Mouse (Mus musculus): ENCODE data around the gene Stard8. TPM values are rescaled to one million over a fixed set of nuclear protein-coding genes. Genes with fewer than 3 reads are reported as not detected.
"Not testable (repeated sequence)": the region's sequence is repeated elsewhere in the genome, so short reads cannot be mapped to it uniquely, and the experiment has no call there.

The Stard8 gene
- polyA plus RNA-seq, 1 experiment, result 26.8 TPM

DNA sequence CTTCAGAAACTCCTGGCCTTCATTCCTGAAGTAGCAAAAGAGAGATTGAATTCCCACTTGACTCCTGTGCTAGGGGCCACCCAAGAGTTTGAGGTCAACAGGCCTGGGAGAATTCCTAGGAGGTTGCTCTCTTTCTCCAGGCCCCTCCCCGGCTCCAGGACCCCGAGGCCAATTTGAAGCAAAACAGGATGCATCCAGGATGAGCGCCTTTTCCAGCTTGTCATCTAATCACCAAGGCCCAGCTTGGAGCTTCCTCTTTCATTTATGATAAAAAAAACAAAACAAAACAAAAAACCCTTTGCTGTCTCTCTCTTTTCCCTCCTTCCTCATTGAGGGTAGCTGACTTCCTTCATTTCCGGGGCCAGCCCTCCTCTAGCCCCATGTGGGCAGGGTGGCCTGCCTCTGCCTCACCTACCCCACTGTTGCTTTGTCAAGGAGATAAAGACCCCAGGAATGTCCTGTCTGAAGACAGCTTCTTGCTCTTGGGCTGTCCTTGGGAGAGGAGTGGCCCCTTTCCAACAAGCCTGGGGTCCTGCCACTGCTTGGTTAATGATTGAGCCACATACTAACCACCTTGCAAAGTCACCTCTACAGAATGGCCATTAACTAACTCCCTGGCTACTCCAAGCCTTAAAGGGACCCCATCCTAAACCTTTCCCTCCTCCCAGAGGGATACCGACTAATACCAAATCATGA is 43.5 kb downstream of the Stard8 start:
- DNase-seq (ENCODE audit: low read depth), result no peak

DNA sequence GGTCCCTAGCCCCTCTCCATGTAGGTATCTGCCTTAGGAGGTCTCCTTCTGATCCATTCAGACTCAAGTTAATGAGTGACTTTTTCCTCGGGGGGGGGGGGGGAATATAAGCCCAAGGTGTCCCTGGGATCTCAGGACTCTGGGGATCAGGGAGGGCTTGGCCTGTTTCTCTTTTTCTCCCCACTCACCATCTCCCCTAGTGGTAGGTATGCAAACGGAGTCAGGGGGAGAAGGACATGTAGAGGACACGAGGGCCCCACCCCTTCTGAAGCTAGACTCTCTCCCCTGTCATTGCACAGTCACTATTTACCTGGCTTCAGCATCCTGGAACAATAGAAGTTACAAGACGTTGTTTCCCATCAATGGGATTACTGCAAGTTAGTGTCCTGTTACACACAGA is 45.1 kb downstream of the Stard8 start:
- no peak for DNase-seq (ENCODE audit: low read depth)

DNA sequence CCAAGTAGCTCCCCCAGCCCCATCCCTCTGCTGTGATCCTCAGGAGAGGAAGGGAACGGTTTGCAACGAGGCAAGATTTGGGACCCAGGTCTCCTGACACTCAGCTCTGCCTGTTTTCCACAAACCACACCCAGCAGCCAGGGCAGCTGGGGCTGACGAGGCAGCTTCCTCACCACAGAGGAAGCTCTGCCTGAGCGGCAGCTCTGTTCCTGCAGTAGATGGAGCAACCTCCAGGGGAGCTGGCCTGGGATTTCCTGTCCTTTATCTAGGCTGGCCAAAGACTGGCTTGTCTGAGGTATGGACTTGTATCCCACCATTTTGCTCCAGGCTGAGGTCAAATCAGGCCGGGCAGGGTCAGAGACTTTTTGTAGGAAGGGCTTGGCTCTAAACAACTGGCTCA is 46.2 kb downstream of the Stard8 start:
- DNase-seq (ENCODE audit: low read depth), result no peak

DNA sequence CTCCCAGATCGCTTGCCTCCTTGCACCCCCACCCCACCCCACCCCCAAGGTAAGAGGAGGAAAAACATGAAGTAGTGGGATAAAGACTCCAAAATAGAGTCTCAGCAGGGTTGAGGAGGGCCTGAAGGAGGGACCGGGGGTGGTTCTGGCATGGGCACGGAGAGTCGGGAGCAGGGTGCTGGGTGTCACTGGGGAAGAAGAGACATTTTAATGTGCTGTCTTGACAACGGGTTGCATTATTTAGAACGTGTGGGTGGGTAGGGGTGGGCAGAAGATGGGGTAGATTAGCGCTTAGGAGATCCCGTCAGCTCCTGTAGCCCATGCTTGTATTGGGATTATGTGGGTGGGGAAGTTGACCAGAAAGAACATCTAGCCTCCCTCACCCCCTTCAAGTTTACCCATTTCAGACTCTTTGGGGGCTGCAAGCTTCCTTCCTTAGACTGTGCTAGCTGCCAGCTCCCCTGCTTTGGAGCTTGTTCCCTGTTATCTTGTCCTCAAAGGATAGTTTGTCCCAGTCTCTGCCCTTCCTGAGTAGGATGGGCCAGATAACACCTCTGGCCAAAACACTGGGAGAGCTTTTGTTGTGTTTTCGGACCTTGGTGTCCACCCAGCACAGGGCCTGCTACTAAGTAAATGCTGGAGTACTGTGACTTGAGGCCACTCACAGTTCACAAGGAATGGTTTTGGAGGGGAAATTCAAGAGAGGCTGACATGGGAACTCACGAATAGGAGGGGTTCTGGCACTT is 47.9 kb downstream of the Stard8 start:
- no peak for DNase-seq (ENCODE audit: low read depth)

DNA sequence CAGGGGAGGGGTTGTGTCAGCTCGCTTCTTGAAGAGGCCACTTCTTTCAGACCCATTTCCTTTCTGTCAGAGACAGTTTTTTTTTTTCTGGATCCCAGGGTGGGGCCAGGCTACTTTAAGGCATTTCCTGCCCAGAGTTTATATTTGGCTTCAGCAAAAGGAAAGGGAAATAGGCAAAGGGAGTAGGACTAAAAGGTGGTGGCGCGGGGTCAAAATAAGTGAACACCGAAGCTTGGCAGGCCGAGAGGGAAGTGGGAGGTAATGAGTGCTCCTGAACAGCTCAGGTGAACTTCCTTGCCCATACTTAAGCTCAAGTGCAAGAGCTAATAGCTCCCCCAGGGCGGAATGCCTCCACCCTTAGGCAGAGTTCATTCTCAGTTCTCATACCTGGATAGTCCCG is 49.2 kb downstream of the Stard8 start:
- no peak for DNase-seq (ENCODE audit: low read depth)

DNA sequence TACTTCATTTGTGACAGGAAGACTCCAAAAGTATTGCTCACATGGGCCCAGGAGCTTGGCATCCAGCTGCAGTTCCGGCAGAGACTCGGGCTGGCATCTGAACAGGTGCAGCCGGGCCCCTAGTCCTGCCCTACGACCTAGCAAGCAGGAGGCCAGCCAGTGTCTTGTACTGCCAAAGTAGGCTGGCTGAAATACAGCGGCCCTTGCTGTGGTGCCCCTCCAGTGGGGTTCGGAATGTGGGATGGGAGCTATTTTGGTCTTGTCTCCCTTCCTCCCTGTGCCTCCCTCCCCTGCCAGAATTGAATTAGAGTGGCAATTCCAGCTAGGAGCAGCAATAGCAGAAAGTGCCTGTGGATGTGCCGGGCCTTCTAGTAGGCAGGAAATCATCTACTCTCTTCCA is 51.5 kb downstream of the Stard8 start:
- no peak for DNase-seq (ENCODE audit: low read depth)

DNA sequence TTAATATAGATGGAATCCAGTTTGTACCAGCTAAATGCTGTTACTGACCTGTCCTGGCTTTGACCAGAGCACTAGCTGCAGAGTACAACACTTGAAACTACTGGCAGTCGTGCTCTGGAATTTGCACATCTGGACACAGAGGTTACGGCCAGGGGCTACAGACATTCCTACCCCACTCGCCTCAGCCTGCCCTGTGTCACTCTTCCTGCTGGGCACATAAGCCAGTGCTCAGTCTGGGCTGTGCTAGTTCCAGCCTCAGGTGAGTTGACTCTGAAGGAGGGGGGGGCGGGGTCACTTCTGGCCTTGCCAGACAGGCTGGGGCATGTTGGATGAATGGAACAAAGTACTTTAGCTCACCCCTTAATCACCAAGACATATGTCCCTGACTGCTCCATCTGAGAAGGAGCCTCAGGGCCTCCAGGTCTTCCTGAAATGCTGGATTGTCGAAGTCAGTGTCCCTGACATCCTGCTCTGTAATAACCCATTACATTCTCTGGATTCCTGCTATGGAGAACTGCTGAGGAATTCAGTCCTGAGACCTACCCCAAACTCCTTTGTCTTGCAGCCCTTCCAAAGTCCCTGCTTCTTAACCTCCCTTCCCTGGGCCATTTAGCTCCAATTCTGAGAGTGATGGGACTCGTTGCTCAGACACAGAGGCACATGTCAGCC is 54.9 kb downstream of the Stard8 start:
- DNase-seq (ENCODE audit: low read depth), result peak; percentile 5

DNA sequence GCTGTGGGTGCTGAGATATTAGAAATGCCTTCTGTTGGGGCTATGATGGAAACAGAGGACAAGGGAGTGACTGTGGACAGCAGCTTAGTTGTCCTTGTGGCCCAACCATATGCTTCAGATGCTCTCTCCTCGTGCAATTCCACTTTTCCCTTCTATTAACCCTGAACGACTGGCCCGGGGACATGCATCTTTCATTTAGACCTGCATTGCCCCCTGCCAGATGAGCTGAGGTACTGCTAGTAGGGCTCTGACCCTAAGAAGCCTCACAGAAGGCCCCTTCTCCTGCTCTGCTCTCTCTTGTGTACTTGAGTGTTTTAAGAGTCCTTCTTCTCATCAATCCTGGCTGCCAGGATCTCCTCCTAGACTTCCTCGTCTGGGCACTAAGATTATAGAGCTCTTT is 56.1 kb downstream of the Stard8 start:
- DNase-seq (ENCODE audit: low read depth), result no peak

DNA sequence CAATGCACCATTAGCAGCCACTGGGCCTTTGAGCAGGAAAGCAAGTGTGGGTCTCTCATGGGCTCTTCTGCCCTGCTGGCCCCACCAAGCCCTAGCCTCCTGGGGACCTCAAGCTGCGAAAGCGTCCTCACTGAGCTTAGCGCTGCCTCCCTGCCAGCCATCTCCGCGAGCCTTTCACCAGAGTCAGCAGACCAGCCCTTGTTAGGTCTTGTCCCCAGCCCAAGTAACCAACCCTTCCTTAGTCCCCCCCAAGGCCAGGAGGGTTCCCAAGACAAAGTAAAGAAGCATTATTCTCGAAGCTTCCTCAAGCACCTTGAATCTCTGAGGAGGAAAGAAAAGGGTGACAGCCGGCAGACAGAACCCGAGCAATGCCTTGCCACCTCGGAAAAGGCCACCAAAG is 62.5 kb downstream of the Stard8 start:
- DNase-seq (ENCODE audit: low read depth), result no peak

DNA sequence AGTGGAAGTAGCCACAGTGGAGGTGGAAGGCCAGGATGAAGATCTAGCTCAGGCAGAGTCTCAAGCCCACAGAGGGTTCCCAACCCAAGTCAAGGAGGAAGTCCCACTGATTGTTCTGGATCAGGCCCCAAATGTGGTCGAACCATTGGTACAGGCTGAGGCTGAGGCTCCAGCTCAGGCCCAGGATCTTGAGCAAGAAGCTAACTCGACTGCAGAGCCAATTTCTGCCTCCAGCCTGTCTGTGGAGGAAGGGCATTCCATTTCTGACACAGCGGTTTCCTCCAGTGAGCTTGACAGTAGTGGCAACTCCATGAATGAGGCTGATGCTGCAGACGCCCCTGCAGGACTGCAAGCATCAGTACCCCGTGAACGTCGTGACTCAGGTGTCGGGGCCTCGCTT is 63.5 kb downstream of the Stard8 start:
- DNase-seq (ENCODE audit: low read depth), result no peak

DNA sequence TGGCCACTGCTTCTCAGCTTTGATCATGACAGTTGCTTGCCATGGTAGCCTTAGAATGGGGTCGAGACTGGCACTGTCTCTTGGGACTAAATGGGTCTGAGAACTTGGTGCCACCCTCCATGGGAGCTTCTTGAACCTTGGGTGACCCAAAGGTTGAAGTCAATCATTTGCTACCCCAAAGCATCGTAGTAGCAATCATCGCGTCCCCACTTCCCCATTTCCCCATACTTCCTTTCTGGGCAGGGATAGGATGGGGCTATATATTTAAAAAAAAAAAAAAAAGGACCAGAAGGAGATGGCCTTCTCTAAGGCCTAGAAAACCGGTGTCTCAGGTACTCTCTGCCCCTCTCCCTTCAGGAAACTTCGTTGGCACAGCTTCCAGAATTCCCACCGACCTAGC is 64.2 kb downstream of the Stard8 start:
- DNase-seq (ENCODE audit: low read depth), result no peak

DNA sequence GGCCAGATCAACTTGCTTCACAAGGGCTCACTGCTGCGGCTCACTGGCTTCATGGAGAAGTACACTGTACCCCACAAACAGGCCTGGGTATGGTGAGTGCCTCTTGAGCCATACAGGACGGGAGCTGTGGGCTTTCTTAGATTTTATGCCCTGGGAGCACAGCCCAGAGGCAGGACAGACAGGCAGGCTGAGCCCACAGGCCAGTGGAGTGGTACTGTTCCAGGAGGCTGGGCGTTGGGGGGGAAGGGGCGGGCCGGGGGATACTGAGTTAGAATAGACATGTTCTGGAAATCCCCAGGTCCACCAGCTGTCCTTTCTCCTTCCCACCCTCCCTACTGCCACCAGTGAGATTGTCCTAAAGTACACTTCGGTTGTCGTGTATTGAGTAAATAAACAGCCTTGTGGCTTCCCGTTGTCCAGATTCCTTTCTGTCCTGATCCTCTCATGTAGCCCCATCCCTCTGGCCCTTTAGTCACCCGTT is 64.7 kb downstream of the Stard8 start:
- DNase-seq (ENCODE audit: low read depth), result no peak

DNA sequence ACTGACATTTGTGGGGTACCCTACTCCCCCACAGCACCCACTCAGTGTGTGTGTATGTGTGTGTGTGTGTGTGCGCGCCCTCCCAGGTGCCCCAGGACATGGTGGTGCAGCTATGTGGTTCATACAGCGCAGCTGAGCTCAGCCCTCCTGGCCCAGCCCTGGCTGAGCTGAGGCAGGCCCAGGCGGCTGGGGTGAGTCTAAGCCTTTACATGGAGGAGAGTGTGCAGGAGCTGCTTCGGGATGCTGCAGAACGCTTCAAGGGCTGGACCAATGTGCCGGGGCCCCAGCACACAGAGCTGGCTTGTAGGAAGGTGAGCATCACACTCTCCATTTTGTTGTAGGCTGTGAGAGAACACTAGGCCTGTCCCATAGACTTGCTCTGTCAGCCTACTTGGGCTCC is 68.1 kb downstream of the Stard8 start:
- DNase-seq (ENCODE audit: low read depth), result no peak

DNA sequence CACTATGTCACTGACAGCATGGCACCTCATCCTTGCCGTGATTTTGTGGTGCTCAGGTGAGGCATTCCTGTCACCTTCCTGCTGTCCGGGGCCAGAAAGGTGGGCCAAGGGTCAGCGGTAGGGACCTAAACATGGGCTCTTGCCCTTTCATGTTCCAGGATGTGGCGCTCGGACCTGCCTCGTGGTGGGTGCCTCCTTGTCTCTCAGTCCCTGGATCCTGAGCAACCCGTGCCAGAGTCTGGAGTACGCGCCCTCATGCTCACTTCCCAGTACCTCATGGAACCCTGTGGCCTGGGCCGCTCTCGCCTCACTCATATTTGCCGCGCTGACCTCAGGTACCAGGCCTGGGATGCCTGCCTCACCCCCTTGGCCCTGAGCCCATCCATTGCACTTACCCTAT is 69.5 kb downstream of the Stard8 start:
- DNase-seq (ENCODE audit: low read depth), result no peak

DNA sequence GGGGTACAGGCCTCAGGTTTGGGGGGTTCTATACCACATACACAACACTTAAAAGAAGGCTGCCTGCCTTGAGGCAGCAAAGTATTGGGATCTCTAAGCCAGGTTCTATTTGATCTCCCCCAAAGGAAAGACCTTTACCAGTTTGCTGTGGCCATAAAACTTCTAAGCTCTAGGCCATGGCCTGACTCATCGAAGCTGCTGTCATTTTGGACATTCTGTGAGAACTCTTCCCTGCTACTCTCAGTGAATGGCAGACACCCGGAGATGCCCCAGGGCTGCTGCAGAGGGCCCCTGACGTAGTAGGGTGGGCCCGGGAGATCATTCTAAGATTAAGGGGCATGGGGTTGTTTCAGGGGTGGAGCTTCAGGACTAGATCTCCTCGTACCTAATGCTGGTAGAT is 72.1 kb downstream of the Stard8 start:
- no peak for DNase-seq (ENCODE audit: low read depth)

DNA sequence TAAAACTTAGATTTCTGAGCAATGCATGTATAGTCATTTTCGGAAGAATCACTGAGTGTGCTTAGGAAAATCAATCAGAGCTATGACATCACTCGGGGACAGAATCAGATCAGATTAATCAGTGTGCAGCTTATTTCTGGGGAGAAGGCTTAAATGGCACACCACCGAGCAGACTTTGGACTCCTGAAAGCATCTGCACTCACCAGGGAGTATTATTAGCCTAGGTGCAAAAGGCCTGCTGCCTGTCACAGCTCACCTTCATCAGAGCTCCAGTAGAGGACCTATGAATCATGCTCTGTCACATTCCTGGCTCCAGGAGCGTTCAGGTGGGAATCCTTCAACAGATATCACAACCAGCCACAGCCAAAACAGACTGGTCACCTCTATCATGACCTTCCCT is 73.4 kb downstream of the Stard8 start:
- DNase-seq (ENCODE audit: low read depth), result no peak

DNA sequence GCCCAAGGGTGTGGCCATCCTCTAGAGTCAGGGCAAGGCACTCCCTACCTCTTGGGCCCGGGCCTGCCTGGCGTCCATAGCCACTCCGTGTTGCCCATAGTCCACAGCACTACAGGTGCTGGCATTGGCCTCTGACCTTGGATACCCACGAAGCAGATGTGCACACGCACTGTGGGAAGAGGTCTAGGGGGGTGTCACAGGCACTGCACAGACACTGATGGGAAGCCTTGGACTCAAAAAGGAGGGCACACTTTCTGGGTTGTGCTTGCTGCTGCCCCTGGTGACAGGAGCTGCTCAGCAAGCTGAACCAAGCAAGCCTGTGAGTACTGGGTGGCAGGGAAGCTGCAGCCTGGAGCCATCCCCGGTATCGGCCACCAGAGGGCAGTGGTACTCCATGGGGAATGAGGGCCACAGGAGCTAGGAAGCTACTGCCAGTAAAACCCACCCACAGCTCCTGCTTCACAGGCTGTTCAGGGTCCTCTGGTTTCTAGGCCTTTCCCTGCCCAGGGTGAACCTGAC is 75.4 kb downstream of the Stard8 start:
- not testable (repeated sequence) for DNase-seq (ENCODE audit: low read depth)

DNA sequence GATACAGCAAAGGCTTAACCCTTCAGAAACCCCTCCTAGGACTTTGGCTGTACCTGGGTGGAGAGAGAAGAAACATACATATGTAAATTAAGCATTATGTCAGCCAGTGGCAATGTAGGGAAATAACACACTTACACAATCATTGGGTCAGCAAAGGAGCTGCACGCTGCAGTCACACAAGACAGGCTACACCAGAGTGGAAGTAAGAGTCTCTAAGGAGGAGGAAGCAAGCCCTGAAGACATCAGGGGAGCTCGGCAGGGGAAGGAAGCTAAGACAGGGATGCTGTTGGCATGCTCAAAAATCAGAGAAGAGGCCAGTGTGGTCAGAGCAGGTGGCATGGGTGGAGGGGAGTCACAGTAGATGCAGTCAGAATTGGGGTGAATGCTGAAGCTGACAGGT is 89.7 kb downstream of the Stard8 start:
- DNase-seq (ENCODE audit: low read depth), result no peak

DNA sequence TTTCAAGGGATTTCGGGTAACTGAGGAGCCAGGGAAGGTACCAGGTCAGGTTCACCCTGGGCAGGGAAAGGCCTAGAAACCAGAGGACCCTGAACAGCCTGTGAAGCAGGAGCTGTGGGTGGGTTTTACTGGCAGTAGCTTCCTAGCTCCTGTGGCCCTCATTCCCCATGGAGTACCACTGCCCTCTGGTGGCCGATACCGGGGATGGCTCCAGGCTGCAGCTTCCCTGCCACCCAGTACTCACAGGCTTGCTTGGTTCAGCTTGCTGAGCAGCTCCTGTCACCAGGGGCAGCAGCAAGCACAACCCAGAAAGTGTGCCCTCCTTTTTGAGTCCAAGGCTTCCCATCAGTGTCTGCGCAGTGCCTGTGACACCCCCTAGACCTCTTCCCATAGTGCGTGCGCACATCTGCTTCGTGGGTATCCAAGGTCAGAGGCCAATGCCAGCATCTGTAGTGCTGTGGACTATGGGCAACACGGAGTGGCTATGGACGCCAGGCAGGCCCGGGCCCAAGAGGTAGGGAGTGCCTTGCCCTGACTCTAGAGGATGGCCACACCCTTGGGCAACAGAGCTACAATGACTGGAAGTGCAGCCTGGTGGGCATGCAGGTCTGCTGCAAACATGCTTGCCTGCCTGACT is 108.2 kb downstream of the Stard8 start:
- not testable (repeated sequence) for DNase-seq (ENCODE audit: low read depth)

DNA sequence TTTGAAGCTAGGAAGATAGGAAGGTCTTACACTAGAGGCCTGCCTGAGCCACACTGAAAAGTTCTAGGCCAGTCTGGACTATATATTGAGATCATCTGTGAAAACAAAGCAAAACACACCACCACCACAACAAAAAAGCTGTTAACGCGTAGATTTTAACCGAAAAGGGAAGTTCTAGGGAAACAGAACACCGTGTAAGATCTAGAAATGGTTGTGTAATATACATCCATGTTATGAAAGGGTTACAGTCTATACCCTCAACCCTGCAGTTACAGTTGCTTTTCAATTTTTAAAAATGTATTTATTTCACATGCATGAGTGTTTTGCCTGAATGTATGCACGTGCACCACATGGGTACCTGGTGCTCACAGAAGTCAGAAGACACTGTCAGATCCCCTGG is 116.5 kb downstream of the Stard8 start:
- no peak for DNase-seq (ENCODE audit: low read depth)

All from gonadal fat pad, adult 2 months (tissue).